ENCODE assay signal across 24 mouse cellular contexts in genomic region chr9:66734568-66734967, GRCm38 (mm10). TPM values are rescaled to one million over a fixed set of nuclear protein-coding genes. Genes with fewer than 3 reads are reported as not detected.
DNase-seq lines count a peak whose midpoint lies in the region; ATAC-seq and TF ChIP-seq lines count a peak whose summit lies in the region.
"Had no signal": no experiment of that assay in that cellular context is flagged by ENCODE, and none has a peak within 500 bp of the region (broad histone marks: within the 10 kb centered on the region; RNA-seq: fewer than 3 reads in every experiment).

No protein-coding gene starts in this region.

- no peak for DNase-seq in layer of hippocampus, adult 2 months (ENCODE audit: low spot score in 2 of 2)
- DNase-seq in layer of hippocampus, adult 9-10 months (ENCODE audit: low spot score): no peak
- DNase-seq in kidney, postnatal 0 days (ENCODE audit: low spot score): no peak
- DNase-seq in liver, postnatal 0 days: peak; percentile 37
- no peak for DNase-seq in right cerebral cortex, postnatal 25 days
- no peak for DNase-seq in frontal cortex, postnatal 36 days (ENCODE audit: low spot score in 2 of 2)
- DNase-seq: adrenal gland, postnatal 14 days; cerebellum, adult 8-10 months; heart, postnatal 10 days; thymus, adult 2 months had no signal

- H3K4me1 ChIP-seq in intestine, postnatal 0 days (replicated peaks; ENCODE audit: control insufficient read depth, insufficient read depth, low read length): peaks cover 15% of the 10 kb centered on the region
- H3K4me1 ChIP-seq in kidney, postnatal 0 days (replicated peaks; ENCODE audit: insufficient read depth, low read length): peaks cover 20% of the 10 kb centered on the region; the same call in 1 of the 2 replicates
- H3K4me1 ChIP-seq in liver, postnatal 0 days (ENCODE audit: insufficient read depth): 0 out of 2 replicates have a peak, but pooled peaks cover 9% of the 10 kb centered on the region

- no peak overlapping the region for H3K9ac ChIP-seq in intestine, postnatal 0 days (ENCODE audit: low read depth, low read length)
- no peak overlapping the region for H3K9ac ChIP-seq in kidney, postnatal 0 days (ENCODE audit: low read depth, low read length)
- no peak overlapping the region for H3K9ac ChIP-seq in liver, postnatal 0 days (replicated peaks)
- H3K9ac ChIP-seq: embryonic facial prominence, embryonic 15.5 days; heart, embryonic 12.5 days; limb, embryonic 12.5 days; liver, embryonic 14.5 days; neural tube, embryonic 13.5 days had no signal

- peak; percentile 53 for ATAC-seq in intestine, postnatal 0 days
- no peak for ATAC-seq in kidney, postnatal 0 days (replicated peaks; ENCODE audit: low FRiP score, low read depth)
- peak; percentile 72; the same call in 1 of the 2 replicates for ATAC-seq in liver, postnatal 0 days
- ATAC-seq: activated CD4-positive, CD25-positive, alpha-beta regulatory T cell, adult 4 months; forebrain, embryonic 14.5 days; hindbrain, postnatal 0 days; lung, postnatal 0 days; midbrain, embryonic 16.5 days had no signal

- TF ChIP-seq CTCF in layer of hippocampus, adult 2 months (conservative IDR thresholded peaks at IDR 0.05): no peak
- no peak for TF ChIP-seq CTCF in intestine, postnatal 0 days (IDR thresholded peaks at IDR 0.05; ENCODE audit: low read depth)
- no peak for TF ChIP-seq CTCF in kidney, postnatal 0 days (IDR thresholded peaks at IDR 0.05; ENCODE audit: low read depth)
- no peak for TF ChIP-seq CTCF in liver, postnatal 0 days (IDR thresholded peaks at IDR 0.05; ENCODE audit: low read depth)

- H3K4me3 ChIP-seq in layer of hippocampus, adult 2 months: no peak overlapping the region
- no peak overlapping the region for H3K4me3 ChIP-seq in intestine, postnatal 0 days (ENCODE audit: low read depth, low read length)
- no peak overlapping the region for H3K4me3 ChIP-seq in kidney, postnatal 0 days (replicated peaks; ENCODE audit: low read depth, low read length)
- no peak overlapping the region for H3K4me3 ChIP-seq in liver, postnatal 0 days (ENCODE audit: low read depth, low read length)
- H3K4me3 ChIP-seq: embryonic facial prominence, embryonic 15.5 days; heart, embryonic 12.5 days; hindbrain, embryonic 10.5 days; limb, embryonic 12.5 days; midbrain, embryonic 10.5 days; myocyte; neural tube, embryonic 13.5 days had no signal

- H3K9me3 ChIP-seq in intestine, postnatal 0 days (ENCODE audit: control insufficient read depth): no peaks in the 10 kb centered on the region
- H3K9me3 ChIP-seq in kidney, postnatal 0 days (replicated peaks; ENCODE audit: low read length): no peaks in the 10 kb centered on the region
- H3K9me3 ChIP-seq in liver, postnatal 0 days (ENCODE audit: low read length): no peaks in the 10 kb centered on the region
- H3K9me3 ChIP-seq: embryonic facial prominence, embryonic 15.5 days; heart, embryonic 12.5 days; hindbrain, embryonic 10.5 days; limb, embryonic 12.5 days; midbrain, embryonic 10.5 days; neural tube, embryonic 13.5 days had no signal

- H3K27me3 ChIP-seq in intestine, postnatal 0 days (replicated peaks; ENCODE audit: control insufficient read depth, insufficient read depth, low read length): no peaks in the 10 kb centered on the region
- no peaks in the 10 kb centered on the region for H3K27me3 ChIP-seq in kidney, postnatal 0 days (ENCODE audit: insufficient read depth, low read length)
- H3K27me3 ChIP-seq in liver, postnatal 0 days (ENCODE audit: insufficient read depth, low read length): no peaks in the 10 kb centered on the region
- H3K27me3 ChIP-seq: embryonic facial prominence, embryonic 15.5 days; heart, embryonic 12.5 days; limb, embryonic 12.5 days; neural tube, embryonic 13.5 days had no signal

- 53% methylated on average over 6 of the region's 6 CpGs for WGBS in intestine, postnatal 0 days
- WGBS in kidney, postnatal 0 days: 75% methylated on average over 6 of the region's 6 CpGs
- WGBS in liver, postnatal 0 days (ENCODE audit: insufficient replicate concordance): 49% methylated on average over 6 of the region's 6 CpGs

- H3K4me2 ChIP-seq in intestine, postnatal 0 days (replicated peaks; ENCODE audit: low read depth): no peak overlapping the region
- H3K4me2 ChIP-seq in kidney, postnatal 0 days (ENCODE audit: low read length): no peak overlapping the region
- no peak overlapping the region for H3K4me2 ChIP-seq in liver, postnatal 0 days (ENCODE audit: low read depth, low read length)
- H3K4me2 ChIP-seq: embryonic facial prominence, embryonic 15.5 days; heart, embryonic 12.5 days; limb, embryonic 12.5 days; neural tube, embryonic 13.5 days had no signal

- TF ChIP-seq EP300 in liver, postnatal 0 days (IDR thresholded peaks at IDR 0.05; ENCODE audit: low read depth): 0 out of 2 replicates have a peak, but pooled peaks have one; percentile 7

- H3K36me3 ChIP-seq in intestine, postnatal 0 days (ENCODE audit: control insufficient read depth, insufficient read depth): no peaks in the 10 kb centered on the region
- no peaks in the 10 kb centered on the region for H3K36me3 ChIP-seq in kidney, postnatal 0 days (ENCODE audit: insufficient read depth, low read length)
- no peaks in the 10 kb centered on the region for H3K36me3 ChIP-seq in liver, postnatal 0 days (replicated peaks; ENCODE audit: insufficient read depth, low read length)
- H3K36me3 ChIP-seq: embryonic facial prominence, embryonic 15.5 days; heart, embryonic 12.5 days; hindbrain, embryonic 10.5 days; limb, embryonic 12.5 days; midbrain, embryonic 10.5 days; neural tube, embryonic 13.5 days had no signal

- H3K27ac ChIP-seq in layer of hippocampus, adult 2 months: peak overlapping the region; percentile 89
- H3K27ac ChIP-seq in intestine, postnatal 0 days (ENCODE audit: low read depth, low read length): 0 out of 2 replicates have a peak overlapping the region, but pooled peaks have one; percentile 9
- peak overlapping the region; percentile 32; the same call in 1 of the 2 replicates for H3K27ac ChIP-seq in kidney, postnatal 0 days
- H3K27ac ChIP-seq in liver, postnatal 0 days (ENCODE audit: low read depth): no peak overlapping the region
- H3K27ac ChIP-seq: embryonic facial prominence, embryonic 15.5 days; hindbrain, embryonic 10.5 days; hindbrain, postnatal 0 days; limb, embryonic 12.5 days; liver, embryonic 14.5 days; midbrain, embryonic 10.5 days; neural tube, embryonic 13.5 days had no signal

RNA-seq across cellular contexts. Expression of gene Car12, which starts 21.1 kb away (rescaled TPM):
- 10 to 100 TPM; 48.6 to 52.5 TPM for total RNA-seq in layer of hippocampus, adult 2 months (2021)
- polyA plus RNA-seq in intestine, postnatal 0 days (2015; fragmentation: Nextera tagmentation; extraction: Ambion mirVana): 5.9 and 7.3 TPM in 2 replicates
- polyA plus RNA-seq in kidney, postnatal 0 days (2015; fragmentation: Nextera tagmentation; extraction: Ambion mirVana): 52.5 and 60.2 TPM in 2 replicates
- 0.05 and 0.12 TPM in 2 replicates for polyA plus RNA-seq in liver, postnatal 0 days (2015; fragmentation: Nextera tagmentation; extraction: Ambion mirVana)
